Mouse (Mus musculus): ENCODE results near the gene Ddn.

The Ddn gene

GRCm38 (mm10) chr15:98777005-98777616 lies 32.2 kb downstream of the Ddn start:
- no peak for DNase-seq (ENCODE audit: extremely low read depth, low read depth, low spot score)

GRCm38 (mm10) chr15:98776280-98777004 lies 32.8 kb downstream of the Ddn start:
- no peak for DNase-seq (ENCODE audit: extremely low read depth, low read depth, low spot score)

DNA sequence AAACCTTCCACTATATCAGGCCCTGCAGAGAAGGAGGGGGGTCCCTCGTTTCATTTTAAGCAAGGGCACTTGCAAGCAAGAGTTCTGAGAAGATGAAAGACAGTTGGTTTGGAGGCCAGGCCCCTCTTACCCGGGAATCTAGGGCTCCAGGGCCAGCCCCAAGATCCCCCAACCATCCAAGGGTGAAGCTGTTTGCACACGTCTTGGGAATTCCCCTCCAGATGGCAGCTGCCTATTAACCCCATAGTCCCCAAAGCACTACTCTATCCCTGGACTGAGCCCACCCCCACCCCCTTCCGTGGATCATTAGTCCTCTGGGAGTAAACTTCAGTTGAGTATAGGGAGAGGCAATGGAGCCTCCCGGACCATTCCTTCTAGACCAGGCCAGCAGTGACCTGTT lies 33.8 kb downstream of the Ddn start:
- DNase-seq (ENCODE audit: extremely low read depth, low read depth, low spot score) = no peak

GRCm38 (mm10) chr15:98774096-98774495 lies 35.2 kb downstream of the Ddn start:
- DNase-seq (ENCODE audit: extremely low read depth, low read depth, low spot score) = no peak

DNA sequence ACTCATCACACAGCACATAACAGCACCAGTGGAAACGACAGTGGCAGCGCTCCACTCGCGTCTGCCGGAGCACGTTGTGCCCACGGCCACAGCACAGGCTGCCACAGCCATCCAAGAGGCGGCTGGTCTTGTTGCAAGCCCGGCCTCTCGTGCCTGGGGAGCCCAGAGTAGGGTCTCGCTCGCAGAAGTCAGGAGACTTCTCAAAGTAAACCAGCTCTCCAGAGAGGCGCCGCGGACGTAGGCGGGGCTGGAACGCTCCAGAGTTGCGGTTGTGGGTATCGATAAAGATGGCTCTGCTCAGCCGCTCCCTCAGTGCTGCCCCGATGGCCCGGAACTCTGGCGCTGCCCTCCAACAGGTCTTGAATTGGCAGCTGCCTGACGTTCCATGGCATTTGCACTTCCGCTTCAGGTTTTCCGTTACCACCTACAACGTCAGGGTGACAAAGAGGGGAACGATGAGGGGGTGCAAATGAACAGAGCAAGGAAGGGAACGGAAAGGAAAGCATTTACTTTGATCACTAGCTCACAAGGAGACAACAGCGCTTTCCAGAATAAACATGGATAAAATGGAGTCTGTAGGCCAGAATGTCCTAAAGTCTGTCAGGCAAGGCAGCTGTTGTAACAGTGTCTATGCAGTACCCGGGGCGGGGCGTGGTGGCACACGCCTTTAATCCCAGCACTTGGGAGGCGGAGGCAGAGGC lies 36.6 kb downstream of the Ddn start:
- no peak for DNase-seq (ENCODE audit: extremely low read depth, low read depth, low spot score)

- no peak for DNase-seq (ENCODE audit: extremely low read depth, low read depth, low spot score)
Observed at GRCm38 (mm10) chr15:98771813-98772425, 37.4 kb downstream of the Ddn start.

GRCm38 (mm10) chr15:98768259-98768658 lies 41.0 kb downstream of the Ddn start:
- no peak for DNase-seq (ENCODE audit: extremely low read depth, low read depth, low spot score)

DNA sequence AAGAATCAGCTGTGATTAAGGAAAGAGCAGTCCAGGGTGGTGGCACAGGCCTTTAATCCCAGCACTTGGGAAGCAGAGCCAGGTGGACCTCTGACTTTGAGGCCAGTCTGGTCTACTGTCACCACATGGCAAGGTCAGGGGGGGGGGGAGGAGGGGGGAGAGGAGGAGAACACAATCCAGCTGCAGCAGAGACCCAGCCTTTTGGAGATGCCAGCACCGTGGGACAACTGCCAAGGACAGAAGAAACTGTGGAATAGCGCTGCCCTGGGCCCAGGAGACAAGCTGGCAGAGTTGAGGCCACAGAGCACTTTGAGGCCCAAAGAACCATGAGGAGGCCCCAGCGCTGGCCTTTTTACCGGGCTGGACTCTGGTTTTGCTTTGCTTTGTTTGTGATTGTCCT lies 43.4 kb downstream of the Ddn start:
- no peak for DNase-seq (ENCODE audit: extremely low read depth, low read depth, low spot score)

- DNase-seq (ENCODE audit: extremely low read depth, low read depth, low spot score) = no peak
Observed at GRCm38 (mm10) chr15:98762670-98763529, 46.4 kb downstream of the Ddn start, which contains the start of gene Arf3. Gene Arf3, minus strand, starts transcription at chr15:98763214.

GRCm38 (mm10) chr15:98762201-98762621 lies 47.1 kb downstream of the Ddn start:
- DNase-seq (ENCODE audit: extremely low read depth, low read depth, low spot score) = no peak

DNA sequence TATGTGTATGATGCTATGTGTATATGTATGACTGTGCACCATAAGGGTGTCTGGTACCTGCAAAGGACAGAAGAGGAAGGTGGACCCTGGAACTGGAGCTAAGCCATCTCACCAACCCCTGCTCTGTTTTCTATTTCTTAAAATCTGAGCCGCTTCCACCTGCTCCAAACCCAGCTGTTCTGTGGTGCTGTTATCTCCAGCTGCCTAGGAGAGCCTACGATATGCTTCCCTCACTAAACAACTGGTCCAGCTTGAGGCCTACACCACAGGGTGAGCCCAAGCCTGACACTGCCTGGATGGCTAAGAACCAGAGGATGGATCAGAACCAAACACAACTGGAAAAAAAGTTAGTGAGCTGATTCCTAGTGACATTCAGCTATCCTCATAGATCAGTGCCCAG lies 55.2 kb downstream of the Ddn start:
- DNase-seq (ENCODE audit: extremely low read depth, low read depth, low spot score) = no peak
